Mouse (Mus musculus) midbrain, postnatal 0 days (tissue): Measurements from ENCODE around the gene Crabp2. TPM values are rescaled to one million over a fixed set of nuclear protein-coding genes. Genes with fewer than 3 reads are reported as not detected.

ENCODE experiments used
- ATAC-seq: fragments of 200-750 bp; cut with Nextera tagmentation; 2 replicates; pipeline ENCODE4 v1.8.0; 2017; ENCODE audit warnings: moderate number of reproducible peaks, mild to moderate bottlenecking, moderate TSS enrichment, moderate library complexity; ENCODE audit not compliant: low FRiP score
- DNase-seq: peaks from one replicate; pipeline ENCODE4 v3.0.0-alpha.2; 2015; ENCODE audit warnings: low spot score
- H3K27ac ChIP-seq: fragments of 300-500 bp; sonication (generic); 2 replicates; pipeline ENCODE4 v1.5.1; 2014; ENCODE audit warnings: low read depth, mild to moderate bottlenecking, low read length, mixed read lengths
- H3K27me3 ChIP-seq: fragments of 300-500 bp; sonication (generic); 2 replicates; pipeline ENCODE4 v1.6.1; 2014; ENCODE audit warnings: low read length, control low read depth, mixed read lengths; ENCODE audit not compliant: insufficient read depth
- H3K36me3 ChIP-seq: fragments of 300-500 bp; sonication (generic); 2 replicates; pipeline ENCODE4 v1.6.1; 2014; ENCODE audit warnings: low read length, control low read depth, mixed read lengths; ENCODE audit not compliant: insufficient read depth
- H3K4me1 ChIP-seq: fragments of 300-500 bp; sonication (generic); 2 replicates; pipeline ENCODE4 v1.6.1; 2014; ENCODE audit warnings: mild to moderate bottlenecking, control low read depth, antibody characterized with exemption, low read length, mixed read lengths; ENCODE audit not compliant: insufficient read depth
- H3K4me2 ChIP-seq: fragments of 300-500 bp; sonication (generic); 2 replicates; pipeline ENCODE4 v1.6.1; 2014; ENCODE audit warnings: low read depth, mild to moderate bottlenecking, low read length, mixed read lengths; ENCODE audit not compliant: poor library complexity, severe bottlenecking
- H3K4me3 ChIP-seq: fragments of 300-500 bp; sonication (generic); 2 replicates; pipeline ENCODE4 v1.5.1; 2014; ENCODE audit warnings: low read depth, mild to moderate bottlenecking, low read length, moderate library complexity
- H3K9ac ChIP-seq: fragments of 300-500 bp; sonication (generic); replicated peaks from 2 replicates; pipeline ENCODE4 v1.6.1; 2014; ENCODE audit warnings: mild to moderate bottlenecking, low read length, moderate library complexity, mixed read lengths; ENCODE audit not compliant: poor library complexity, severe bottlenecking
- H3K9me3 ChIP-seq: fragments of 300-500 bp; sonication (generic); 2 replicates; pipeline ENCODE4 v1.6.1; 2016; ENCODE audit warnings: low read length, control low read depth
- CTCF ChIP-seq: IDR thresholded peaks from 2 replicates; pipeline ENCODE4 v1.5.1; 2016; ENCODE audit warnings: antibody characterized with exemption, mild to moderate bottlenecking
- WGBS: fragments of 180-500 bp; shearing (Covaris S2); extraction: QIAGEN DNeasy Blood & Tissue Kit; methylation state at CpG from one replicate; pipeline ENCODE4 v1.1.7; 2014; 5-methylcytosine and 5-hydroxymethylcytosine counted together
- polyA plus RNA-seq: library from polyadenylated mRNA; unstranded; fragments of >200 nt; fragmentation: Nextera tagmentation; extraction: Ambion mirVana; gene quantifications from 2 replicates; pipeline ENCODE4 v1.2.1, GENCODE M21; 2015
- total RNA-seq: library from RNA; depleted of rRNA; stranded (reverse); fragments of >200 nt; gene quantifications from 2 replicates; pipeline ENCODE4 v1.2.3, GENCODE M21; 2014

Crabp2 gene
- total and polyA plus RNA-seq, 2 experiments from 2014 or later: 19.2 to 49.0 TPM

GRCm38 (mm10) chr3:87910573-87911141 lies 37.8 kb upstream of the Crabp2 start:
- H3K9ac ChIP-seq: peak overlapping the region; percentile 36; the same call in 1 of the 2 replicates
- DNase-seq (peak; percentile 82), ATAC-seq (0 out of 2 replicates have a peak, but pooled peaks have one; percentile 39)
- peak overlapping the region; percentile 72 for H3K27ac ChIP-seq
- WGBS: 3% methylated on average over 12 of the region's 12 CpGs
- H3K9me3 ChIP-seq: no peaks in the 10 kb centered on the region
- H3K27me3 ChIP-seq: no peaks in the 10 kb centered on the region
- peaks cover 20% of the 10 kb centered on the region for H3K4me1 ChIP-seq
- H3K4me3 ChIP-seq: peak overlapping the region; percentile 32
- H3K36me3 ChIP-seq: peaks cover 19% of the 10 kb centered on the region
- H3K4me2 ChIP-seq: peak overlapping the region; percentile 61
- TF ChIP-seq CTCF: no peak

- no peak overlapping the region for H3K4me2 ChIP-seq
- DNase-seq (no peak), ATAC-seq (no peak)
- no peaks in the 10 kb centered on the region for H3K9me3 ChIP-seq
- peaks cover 28% of the 10 kb centered on the region for H3K36me3 ChIP-seq
- H3K27me3 ChIP-seq: no peaks in the 10 kb centered on the region
- H3K9ac ChIP-seq: no peak overlapping the region
- TF ChIP-seq CTCF: no peak
- peaks cover 12% of the 10 kb centered on the region for H3K4me1 ChIP-seq
- WGBS: 89% methylated on average over 7 of the region's 7 CpGs
- H3K27ac ChIP-seq: no peak overlapping the region
- no peak overlapping the region for H3K4me3 ChIP-seq
Observed at GRCm38 (mm10) chr3:87913491-87913890, 35.0 kb upstream of the Crabp2 start.

- H3K27me3 ChIP-seq: no peaks in the 10 kb centered on the region
- DNase-seq (no peak), ATAC-seq (no peak)
- H3K4me2 ChIP-seq: no peak overlapping the region
- H3K36me3 ChIP-seq: peaks cover 28% of the 10 kb centered on the region
- H3K9ac ChIP-seq: no peak overlapping the region
- peaks cover 10% of the 10 kb centered on the region for H3K4me1 ChIP-seq
- no peaks in the 10 kb centered on the region for H3K9me3 ChIP-seq
- 96% methylated on average over 10 of the region's 10 CpGs for WGBS
- H3K4me3 ChIP-seq: no peak overlapping the region
- H3K27ac ChIP-seq: no peak overlapping the region
- no peak for TF ChIP-seq CTCF
Observed at GRCm38 (mm10) chr3:87913891-87914290, 34.6 kb upstream of the Crabp2 start.

- 96% methylated on average over 1 of the region's 1 CpGs for WGBS
- TF ChIP-seq CTCF: peak; percentile 29; the same call in 1 of the 2 replicates
Observed at GRCm38 (mm10) chr3:87916990-87917389, 31.5 kb upstream of the Crabp2 start.

GRCm38 (mm10) chr3:87918551-87918950 lies 29.9 kb upstream of the Crabp2 start:
- Histone ChIP-seq H3K4me2 (peak overlapping the region; percentile 86; the same call in 1 of the 2 replicates), H3K36me3 (peaks cover 39% of the 10 kb centered on the region), H3K9ac (no peak overlapping the region), H3K9me3 (no peaks in the 10 kb centered on the region), H3K4me1 (0 out of 2 replicates have a peak, but pooled peaks cover 3% of the 10 kb centered on the region), H3K27ac (peak overlapping the region; percentile 62; the same call in 1 of the 2 replicates), H3K4me3 (peak overlapping the region; percentile 58; the same call in 1 of the 2 replicates), H3K27me3 (no peaks in the 10 kb centered on the region)
- DNase-seq (no peak), ATAC-seq (no peak)
- 100% methylated on average over 1 of the region's 1 CpGs for WGBS
- TF ChIP-seq CTCF: no peak

More at GRCm38 (mm10) chr3:87916990-87917389, 31.5 kb upstream of the Crabp2 start:
- Histone ChIP-seq H3K9me3 (no peaks in the 10 kb centered on the region), H3K4me3 (no peak overlapping the region), H3K4me2 (no peak overlapping the region), H3K27ac (no peak overlapping the region), H3K36me3 (peaks cover 31% of the 10 kb centered on the region), H3K4me1 (0 out of 2 replicates have a peak, but pooled peaks cover 3% of the 10 kb centered on the region), H3K27me3 (no peaks in the 10 kb centered on the region), H3K9ac (no peak overlapping the region)
- DNase-seq (no peak), ATAC-seq (no peak)

- peak; percentile 89 for ATAC-seq
- Histone ChIP-seq H3K9ac (peak within 1 kb of the TSS; percentile 55), H3K36me3 (peaks cover 40% of the 10 kb centered on the region), H3K4me2 (peak within 1 kb of the TSS; percentile 86), H3K27me3 (no peaks in the 10 kb centered on the region), H3K4me3 (peak within 1 kb of the TSS; percentile 58), H3K4me1 (0 out of 2 replicates have a peak, but pooled peaks cover 3% of the 10 kb centered on the region), H3K27ac (peak within 1 kb of the TSS; percentile 62), H3K9me3 (no peaks in the 10 kb centered on the region)
- TF ChIP-seq CTCF: no peak
- under 1% methylated on average over 30 of the region's 30 CpGs for WGBS
- DNase-seq: peak; percentile 98
Observed at GRCm38 (mm10) chr3:87919336-87920108, 28.9 kb upstream of the Crabp2 start, which contains the start of gene Mrpl24. Gene Mrpl24, plus strand, starts transcription at chr3:87919506.
